Mouse (Mus musculus): ENCODE results near the gene Tnr.

The Tnr gene

DNA sequence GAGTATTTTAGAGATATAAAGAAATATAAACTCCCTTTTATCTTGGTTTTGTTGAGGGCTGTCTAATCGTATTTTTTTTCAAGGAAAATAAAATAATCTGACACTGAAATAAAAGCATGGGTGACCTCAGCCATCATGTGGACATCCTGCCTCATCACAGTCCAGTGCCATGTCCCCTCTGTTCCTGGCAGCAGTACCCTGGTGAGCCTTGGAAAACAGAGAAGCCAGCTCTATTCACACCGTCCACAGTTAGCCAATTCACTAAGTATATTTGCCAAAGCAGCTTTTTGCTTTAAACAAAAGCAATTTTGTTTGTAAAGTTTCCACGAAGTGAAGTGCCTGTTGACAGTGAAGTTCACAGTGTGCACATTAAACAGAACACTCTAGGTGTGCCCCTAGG, 109.0 kb downstream of the Tnr start:
- no peak for DNase-seq

DNA sequence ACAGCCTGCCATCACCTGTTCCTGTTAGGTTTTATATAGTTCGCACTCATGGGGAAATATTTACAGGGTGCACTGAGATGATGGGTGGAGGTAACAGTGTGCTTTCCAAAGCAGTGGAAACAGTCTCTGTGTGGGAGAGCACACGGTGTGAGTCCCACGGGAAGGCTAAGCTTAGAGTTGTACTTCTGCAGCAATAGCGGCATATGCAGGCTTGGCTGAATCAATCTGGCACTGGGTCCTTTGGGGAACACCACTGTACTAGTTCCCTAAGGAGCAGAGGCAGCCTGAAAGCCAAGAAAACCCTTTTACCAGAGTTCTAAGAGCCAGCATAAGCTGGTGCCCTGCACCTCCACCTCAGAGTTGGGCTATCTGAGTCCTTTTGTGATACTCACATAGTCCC, 115.8 kb downstream of the Tnr start:
- DNase-seq, result no peak

DNA sequence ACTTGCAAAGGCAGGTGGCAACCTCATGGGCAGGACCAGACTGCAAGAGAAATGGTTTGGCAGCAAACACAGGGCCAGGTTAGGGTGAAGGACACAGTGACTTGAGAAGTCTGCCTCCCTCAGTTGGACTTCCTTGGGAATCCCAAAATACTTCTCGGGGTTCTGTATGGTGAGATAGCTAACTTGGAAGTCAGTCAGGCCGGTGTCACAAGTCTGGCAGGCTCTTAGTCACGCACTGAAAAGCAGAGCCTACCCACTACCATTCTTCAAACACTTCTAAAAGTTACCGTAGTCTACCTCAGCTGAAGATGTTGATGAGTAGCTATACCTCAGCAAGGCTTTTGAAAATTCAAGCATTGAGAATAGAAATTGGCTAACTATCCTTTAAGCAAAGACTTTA, 122.2 kb downstream of the Tnr start:
- DNase-seq, result no peak

DNA sequence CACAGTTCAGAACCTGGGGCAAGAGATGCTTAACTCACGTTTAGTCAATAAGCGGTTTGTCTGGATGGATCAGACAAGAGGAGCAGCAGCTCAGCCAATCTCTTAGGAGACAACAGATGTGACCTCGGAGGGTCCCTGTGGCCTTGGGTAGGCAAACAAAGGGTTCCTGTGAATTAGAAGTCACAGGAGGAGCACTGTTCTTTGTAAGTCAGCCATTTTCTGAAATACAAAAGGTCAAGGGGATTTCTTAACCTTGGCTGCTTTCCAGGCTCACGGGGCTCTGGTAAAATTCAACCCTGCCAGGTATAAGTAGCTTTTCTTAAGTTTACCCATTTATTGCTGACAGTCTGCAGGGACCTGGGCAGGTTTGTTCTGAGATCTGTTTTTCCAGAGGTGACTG, 126.9 kb downstream of the Tnr start:
- no peak for DNase-seq

DNA sequence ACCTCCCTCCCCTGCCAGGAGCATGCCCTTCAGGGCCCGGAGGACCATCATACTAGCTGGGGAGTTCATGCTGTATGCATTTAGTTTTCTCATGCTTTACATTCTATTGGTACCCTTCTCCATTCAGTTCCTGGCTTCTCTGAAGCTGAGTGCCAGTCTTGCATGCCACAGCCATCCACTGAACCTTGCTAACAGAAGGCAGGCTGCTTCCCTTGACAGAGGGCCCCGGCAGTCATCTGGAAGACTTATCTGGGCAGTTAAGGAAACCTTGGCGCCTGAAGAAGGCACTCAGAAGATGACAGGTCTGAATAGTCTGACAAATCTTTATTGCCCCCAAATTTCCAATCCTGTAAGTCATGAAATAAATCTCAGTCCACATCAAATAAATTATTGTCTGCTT, 131.7 kb downstream of the Tnr start:
- DNase-seq, result no peak

DNA sequence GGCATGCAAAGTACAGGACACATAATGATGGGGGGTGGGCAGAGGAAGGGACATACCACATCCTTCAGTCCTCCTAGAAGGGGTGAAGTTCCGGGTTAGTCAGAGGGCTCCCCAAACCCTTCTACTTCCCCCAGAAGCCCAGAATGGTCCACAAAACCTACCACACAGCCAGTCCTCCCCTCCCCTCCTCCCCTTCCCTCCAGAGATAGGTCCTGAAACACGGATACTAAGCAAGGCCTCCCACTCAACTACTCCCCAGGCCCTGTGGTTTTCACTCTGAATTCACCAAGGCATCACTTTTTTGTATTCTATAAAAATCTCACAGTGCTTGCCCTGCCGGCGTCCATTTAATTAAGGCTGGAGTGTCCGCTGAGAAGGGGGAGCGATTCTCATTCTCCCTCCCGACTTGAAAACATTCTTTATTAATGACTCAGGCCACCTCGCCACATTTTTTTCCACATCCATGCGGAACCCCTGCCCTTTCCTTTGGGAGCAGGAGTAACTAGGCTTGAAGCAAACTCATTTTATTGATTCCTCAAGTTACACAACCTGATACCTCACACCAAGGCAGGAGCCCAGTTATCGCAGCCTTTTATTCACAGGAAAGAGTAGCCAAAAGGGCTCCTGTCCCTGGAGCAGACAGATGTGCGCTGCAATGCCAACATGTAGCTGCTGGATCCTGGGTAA, 134.4 kb downstream of the Tnr start:
- no peak for DNase-seq

DNA sequence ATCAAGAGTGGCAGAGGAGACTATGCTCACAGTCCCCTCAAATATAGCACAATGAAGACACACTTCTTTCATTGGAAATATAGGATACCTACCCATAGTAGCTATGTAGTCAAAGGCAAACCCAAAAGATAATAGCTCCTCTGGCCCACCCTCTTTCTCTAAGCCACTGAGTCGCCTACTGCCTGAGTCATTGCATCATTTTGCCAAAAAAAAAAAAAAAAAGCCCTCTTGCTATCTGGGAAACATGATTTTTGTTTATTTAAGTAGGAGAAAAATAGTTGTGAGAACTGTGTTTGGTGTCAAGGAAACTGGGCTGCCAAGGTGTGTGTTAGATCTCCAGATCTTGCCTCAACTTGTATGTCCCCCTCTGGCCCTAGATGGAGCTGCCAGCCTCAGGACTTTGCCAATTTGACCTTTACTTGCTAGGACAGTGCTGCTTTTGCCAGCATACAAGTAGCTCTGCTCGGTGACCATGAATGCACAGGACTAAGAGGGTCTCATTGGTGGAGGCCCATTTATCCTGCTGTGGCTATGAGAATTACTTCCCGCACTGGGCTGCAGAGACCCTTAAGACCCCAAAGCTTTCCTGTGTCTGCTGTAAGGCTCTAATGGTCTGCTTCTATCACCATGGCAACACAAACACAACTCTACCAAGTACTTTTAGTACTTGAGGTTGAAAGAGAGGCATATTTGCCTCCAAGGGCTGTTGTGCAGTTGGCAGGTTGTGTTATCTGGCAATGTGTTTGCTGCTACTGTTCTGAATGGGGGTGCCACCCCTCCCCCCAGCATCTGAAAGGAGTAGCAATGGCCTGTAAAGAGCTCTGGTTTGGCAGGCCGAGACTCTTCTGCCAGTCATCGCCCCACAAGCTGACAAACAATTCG, 137.3 kb downstream of the Tnr start:
- no peak for DNase-seq

DNA sequence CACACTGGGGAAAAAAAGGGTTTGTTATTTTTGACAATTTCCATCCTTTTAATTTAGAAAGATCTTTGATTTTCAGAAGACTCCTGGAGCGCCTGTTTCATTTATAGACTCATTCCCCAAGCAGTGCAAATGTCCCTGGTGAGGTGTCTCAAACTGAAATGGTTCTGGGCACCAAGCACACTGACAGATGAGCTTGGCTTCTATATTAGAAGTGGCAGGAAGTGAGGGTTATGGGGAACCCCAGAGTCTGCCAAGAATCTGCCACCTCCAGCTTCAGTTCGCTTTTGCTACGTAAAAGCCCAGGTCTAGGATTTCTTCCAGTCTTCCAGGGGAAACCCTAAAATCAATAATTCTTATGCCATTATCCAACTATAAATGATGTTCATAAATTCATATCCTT, 140.9 kb downstream of the Tnr start:
- DNase-seq, result no peak

DNA sequence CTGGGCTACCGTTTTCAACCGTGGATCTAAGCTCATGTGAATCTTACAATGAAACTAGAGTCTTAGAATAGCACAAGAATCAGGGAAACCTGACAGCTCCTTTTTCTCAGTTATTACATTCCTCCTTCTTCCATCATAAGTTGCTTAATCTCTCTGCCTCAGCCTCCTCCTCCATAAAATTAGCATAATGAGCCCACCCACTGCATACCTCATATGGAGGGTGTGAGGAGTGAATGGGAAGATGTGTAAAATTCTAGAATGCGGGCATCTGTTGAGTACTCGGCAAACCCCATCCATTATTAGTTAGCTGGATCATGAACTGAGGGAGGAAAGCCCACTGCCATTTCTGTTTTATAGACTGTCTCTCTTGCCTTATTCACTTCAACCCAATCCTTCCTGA, 141.4 kb downstream of the Tnr start:
- no peak for DNase-seq

DNA sequence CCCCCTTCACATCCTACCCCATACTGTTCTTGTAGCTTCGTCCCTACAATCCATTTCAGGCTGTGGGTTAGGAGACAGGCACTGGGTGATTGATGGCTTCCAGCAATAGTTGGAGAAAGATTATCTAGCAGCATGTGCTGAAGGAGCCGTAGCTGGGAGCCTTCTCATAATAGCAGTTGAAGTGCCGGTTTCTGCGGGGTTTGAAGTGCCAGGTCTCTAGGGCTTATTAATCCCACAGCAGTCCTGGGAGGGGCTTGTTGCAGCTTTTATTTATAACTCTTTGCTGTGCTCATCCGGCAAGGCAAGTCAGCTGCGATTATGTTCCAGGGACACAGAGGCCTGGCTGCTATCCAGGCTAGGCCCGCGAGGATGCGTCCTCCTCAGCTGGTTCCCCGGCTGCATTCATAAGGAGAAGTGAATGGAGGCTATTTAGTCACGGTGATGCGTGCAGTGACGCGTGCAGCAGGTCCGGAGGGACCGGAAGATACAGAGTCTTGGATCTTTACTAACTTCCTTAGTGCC, 147.1 kb downstream of the Tnr start:
- DNase-seq, result peak; percentile 17 to 51

DNA sequence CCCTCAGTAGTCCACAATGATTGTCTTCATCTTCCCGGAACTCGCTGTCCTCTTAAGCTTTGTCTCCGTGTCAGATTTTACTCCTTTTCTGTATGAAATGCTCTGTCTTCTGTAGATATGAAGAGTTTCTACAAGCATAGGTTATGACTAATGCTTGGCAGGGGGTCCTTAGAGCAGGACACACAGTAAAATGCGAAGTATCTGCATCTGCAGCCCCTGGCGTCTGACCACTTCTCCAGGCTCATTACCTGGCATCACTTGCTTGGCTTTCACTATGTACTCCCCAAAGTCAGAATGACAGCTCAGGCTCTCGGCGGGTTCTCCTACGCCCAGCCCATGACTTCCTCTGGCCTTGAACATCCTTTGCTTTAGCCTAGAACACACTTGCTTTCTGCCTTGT, 147.6 kb downstream of the Tnr start:
- DNase-seq, result no peak

DNA sequence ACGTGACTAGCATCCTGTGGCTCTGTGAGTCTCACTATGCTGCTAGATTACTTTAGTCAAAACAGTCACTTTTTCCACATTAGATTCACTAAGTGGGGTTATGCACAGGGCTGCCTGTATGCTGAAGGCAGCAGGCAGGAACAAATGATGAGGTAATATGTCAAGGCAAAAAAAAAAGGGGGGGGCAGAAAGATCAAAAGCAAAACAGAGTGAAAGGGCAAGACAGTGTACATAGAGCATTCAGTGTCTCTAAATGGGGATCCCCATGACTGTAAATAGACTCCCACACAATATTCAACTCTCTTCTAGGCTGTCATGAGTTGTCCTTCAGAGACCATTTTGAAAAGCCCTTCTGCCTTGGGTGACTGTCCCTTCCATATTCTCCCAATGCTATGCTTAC, 150.7 kb downstream of the Tnr start:
- no peak for DNase-seq

DNA sequence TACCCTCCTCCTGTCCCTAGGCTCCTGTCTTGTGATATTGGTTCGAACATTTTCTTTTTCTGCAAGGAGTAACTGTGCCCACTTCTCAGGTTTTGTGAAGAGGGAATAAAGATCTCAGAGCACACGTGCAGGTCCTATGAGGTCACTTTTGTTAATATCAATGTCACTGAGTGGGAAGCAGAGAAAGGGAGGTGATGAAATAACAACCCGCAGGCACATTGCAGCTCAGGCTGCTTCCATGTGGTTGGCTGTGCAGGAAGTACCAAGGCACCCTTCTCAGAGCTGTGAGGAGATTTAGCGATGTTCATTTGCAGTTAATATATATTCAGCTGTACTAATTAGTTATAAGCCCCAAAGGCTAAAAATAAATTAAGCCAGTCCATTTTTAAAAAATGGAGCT, 151.9 kb downstream of the Tnr start:
- no peak for DNase-seq

DNA sequence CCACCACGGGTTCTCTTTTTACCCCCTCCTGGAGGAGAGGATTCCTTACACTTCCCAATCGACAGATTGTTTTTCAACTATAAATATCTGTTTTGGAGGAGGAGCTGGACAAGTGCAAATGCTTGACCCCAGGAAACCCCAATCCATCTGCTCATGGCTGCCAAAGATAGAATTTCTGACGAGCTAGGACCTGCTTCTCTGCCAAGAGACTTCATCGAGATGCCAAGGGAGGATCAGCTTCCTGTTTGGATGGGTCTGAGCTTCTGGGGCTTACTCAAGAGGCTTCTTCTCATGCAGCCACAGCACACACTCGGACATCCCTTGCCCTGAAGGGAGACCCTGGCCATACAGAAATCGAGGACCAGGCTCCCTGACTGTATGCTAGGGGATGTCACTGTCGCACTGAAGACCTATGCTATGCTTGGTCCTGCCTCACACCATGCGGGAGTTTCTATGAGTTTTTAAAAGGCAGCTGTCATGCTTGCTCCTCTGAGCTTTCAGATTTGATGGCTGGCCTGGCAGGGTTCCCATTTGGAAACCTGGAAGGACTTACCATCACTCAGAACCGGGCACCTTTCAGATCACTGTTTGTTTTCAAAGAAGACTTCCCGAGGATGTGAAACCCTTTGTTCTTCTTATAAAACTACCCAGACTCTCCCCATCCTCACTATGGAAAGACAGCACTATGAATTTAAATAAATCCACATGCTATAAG, 154.8 kb downstream of the Tnr start:
- no peak for DNase-seq

DNA sequence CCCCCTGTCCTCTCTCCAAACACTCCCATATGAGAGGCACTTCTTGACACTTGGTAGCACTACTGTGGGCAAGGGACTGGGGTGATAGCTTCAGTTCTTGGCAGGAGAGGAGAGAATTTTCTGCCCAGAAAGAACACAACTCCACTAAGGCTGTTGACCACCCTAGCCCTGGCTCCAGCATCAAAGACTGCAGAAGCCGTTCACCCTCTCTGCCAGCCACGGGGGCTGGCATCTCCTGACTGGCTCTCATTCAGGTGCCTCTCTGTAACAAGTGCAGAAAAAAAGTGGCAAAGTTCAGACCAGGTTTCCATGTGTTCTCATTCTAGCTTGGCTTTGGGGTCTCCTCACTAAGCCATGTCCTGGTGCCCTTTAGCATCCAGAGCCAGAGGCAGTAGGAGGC, 157.7 kb downstream of the Tnr start:
- DNase-seq, result no peak

DNA sequence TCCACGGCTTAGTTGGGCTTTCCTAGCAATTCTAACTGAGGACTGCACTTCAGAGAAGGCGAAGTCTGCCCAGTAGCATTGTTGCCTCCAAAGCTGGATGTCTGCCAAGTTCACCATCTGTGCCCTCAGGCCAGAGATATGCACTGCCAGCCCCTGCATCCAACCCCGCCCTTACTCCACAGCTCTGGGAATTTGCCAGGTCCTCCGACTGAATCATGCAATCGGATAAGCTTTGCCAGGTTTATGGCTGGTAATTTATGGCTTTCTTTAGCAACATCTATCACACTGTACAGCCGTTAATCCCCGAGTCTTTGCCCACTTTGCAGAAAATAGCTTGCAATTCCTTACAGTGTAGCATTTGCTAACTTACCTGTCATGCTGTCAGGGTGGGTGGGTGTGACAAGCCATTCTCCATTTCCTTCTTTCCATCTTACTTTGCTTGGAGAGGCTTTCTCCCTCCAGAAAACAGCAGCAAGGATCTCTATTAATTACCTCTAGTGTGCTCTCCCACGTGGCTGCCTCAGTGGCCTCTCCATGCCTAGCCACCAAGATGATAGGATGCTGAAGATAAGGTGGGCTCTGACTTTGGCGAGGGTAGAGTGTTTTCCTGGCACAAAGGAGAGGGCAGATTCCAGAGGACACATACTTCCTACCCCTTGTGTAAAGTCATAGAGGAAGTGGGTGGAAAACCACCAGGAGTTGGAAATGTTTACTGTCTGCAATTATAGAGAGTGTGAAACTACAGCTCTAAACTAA, 163.1 kb downstream of the Tnr start:
- peak; percentile 40 to 44 for DNase-seq

DNA sequence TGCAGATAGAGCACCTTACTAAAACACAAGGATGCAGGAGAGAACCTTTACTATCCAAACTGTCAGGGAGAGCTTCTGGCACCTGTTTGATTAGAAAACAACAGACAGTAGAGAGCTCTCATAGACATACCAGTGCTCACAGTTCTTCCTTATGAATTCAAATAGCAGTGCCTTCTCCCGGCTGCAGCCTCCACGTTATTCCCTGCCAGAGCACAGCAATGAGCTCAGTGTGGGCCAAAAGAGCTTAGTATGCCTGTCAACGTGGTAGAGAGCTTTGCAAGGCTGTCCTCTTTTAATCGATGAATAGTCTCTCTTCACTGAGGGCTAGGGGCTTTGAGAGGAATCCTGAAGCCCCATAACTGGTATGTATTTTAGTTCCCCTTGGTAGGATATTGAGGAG, 173.1 kb downstream of the Tnr start:
- no peak for DNase-seq

DNA sequence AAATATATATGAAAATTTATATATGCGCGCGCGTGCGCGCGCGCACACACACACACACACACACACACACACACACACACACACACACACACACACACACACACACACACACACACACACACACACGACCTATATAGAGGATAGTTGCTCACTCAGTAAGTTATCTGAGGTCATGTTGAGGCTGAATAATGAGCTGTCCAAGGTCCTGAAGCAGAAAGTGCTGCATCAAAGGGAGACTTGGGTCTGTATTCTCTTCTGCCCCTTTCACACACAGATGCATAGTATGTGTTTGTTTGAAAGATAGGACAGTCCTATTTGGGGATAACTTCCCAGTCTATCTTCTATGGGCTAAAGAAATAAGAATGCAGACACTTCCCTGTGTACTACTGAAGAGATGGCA, 178.5 kb downstream of the Tnr start:
- DNase-seq, result peak in 1 of 2 experiments; percentile 29

DNA sequence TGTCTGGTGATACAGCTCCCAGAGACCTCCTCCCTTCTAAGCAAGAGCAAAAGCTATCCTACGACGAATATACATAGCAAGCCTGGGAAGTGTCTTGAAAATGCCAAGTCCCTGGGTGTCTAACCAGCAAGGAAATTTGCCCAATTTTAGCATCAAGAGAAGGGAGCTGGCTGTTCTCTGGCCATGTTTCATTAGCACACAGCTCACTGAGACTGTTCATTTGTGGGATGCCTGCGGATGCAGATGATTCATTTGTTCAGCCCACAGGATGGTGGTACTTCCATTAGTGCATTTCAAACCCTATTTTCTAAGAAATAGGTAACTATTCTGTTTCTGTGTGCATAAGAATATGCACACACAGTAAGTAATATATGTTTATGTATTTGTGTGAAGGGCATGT, 181.4 kb downstream of the Tnr start:
- no peak for DNase-seq

DNA sequence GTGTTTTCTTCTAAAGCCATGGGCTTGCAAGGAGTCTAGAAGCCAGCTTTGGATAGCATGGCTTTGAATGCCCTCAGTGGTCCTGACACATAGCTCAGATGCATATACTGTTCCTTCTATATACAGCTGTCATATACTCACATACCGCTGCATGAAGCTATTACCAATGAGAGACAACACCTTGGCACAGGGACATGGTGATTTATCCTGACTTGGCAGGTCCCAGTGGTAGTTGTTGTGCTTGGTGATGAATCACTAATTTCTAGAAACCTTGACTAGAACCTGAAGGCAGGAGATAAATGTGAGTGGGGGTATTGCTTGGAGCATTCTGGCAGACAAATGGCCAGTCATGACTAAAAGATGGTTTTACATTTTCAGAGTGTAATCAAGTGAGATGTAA, 192.7 kb downstream of the Tnr start:
- no peak for DNase-seq

DNA sequence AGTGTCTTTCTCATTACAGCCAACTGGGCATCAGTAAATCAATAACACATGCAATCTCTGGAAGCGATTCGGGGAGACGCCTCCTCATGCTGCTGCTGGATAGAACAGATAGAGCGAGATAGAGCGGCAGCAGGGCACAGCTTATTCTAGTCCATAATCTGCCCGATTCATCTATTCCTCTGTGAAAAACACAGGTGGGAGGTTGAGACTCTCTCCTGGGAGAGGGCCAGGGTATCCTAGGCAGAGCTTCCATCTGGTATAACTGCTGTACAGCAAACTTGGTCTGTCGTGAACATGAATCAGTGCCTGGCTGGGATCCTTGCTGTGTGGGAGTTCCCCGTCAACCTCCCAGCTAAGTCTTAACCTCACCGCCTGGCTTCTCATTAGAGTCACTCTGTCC, 193.4 kb downstream of the Tnr start:
- no peak for DNase-seq

DNA sequence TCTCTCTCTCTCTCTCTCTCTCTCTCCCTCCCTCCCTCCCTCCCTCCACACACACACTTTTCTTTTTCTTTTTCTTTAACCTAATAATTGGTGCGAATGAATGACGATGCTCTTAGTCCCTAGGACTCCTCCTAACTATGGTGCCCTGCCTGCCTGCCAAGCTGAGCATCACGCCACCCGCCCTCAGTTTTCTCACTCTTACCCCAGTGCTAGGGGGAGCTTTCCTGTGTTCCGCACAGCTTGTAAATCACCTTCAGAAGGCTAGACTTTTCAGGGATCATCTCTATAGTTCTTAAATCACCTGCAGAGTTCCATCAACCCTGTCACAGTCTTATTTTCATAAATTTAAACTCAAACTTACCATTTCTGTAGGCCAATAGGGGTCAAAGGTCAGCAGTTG, 200.2 kb downstream of the Tnr start:
- no peak for DNase-seq

DNA sequence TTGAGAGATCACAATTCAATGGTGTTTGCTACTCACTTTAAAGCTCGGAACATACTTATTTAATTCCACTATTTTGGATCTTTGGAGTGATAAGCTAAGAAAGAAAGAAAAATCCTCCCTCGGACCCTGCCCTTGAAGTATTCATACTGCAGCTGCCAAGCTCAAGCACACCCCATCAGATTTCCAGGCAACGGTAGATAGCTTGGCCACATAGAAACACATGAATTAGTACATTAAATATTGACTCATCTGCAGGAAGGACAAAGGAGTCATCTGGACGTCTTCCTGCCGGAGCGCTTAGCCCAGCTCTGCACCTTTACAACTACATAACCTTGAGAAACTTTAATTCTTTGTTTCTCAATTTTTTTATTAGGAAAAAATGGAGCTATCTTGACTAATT, 205.7 kb downstream of the Tnr start:
- no peak for DNase-seq
